Mouse (Mus musculus): ENCODE results near the gene Specc1l. TPM values are rescaled to one million over a fixed set of nuclear protein-coding genes. Genes with fewer than 3 reads are reported as not detected.
A peak's percentile ranks its signal among the peaks of the same experiment; 100 is the strongest.

Gene Specc1l
- polyA plus RNA-seq, 1 experiment from 2014 or later: 34.6 TPM

GRCm38 (mm10) chr10:75307130-75307529, 95.3 kb downstream of the Specc1l start:
- Histone ChIP-seq H3K27me3 (no peaks in the 10 kb centered on the region), H3K4me2 (no peak overlapping the region), H3K27ac (no peak overlapping the region), H3K4me3 (no peak overlapping the region), H3K36me3 (peaks cover 77% of the 10 kb centered on the region), H3K9me3 (no peaks in the 10 kb centered on the region), H3K9ac (no peak overlapping the region), H3K4me1 (replicated peaks) (peaks cover 20% of the 10 kb centered on the region)
- WGBS: 96% methylated on average over 7 of the region's 7 CpGs
- ATAC-seq (ENCODE audit: low FRiP score): no peak

GRCm38 (mm10) chr10:75312361-75312760, 100.5 kb downstream of the Specc1l start:
- Histone ChIP-seq H3K4me1 (replicated peaks) (peaks cover 12% of the 10 kb centered on the region), H3K27ac (no peak overlapping the region), H3K9me3 (no peaks in the 10 kb centered on the region), H3K36me3 (peaks cover 56% of the 10 kb centered on the region), H3K4me2 (no peak overlapping the region), H3K4me3 (no peak overlapping the region), H3K9ac (no peak overlapping the region), H3K27me3 (peaks cover 19% of the 10 kb centered on the region)
- no peak for ATAC-seq (ENCODE audit: low FRiP score)
- WGBS: 83% methylated on average over 7 of the region's 7 CpGs

GRCm38 (mm10) chr10:75314190-75314980, 102.5 kb downstream of the Specc1l start:
- no peak for ATAC-seq (ENCODE audit: low FRiP score)
- Histone ChIP-seq H3K9ac (no peak overlapping the region), H3K27ac (no peak overlapping the region), H3K9me3 (no peaks in the 10 kb centered on the region), H3K27me3 (peaks cover 39% of the 10 kb centered on the region), H3K4me2 (no peak overlapping the region), H3K4me1 (replicated peaks) (peaks cover 16% of the 10 kb centered on the region), H3K4me3 (no peak overlapping the region), H3K36me3 (peaks cover 39% of the 10 kb centered on the region)
- WGBS: 80% methylated on average over 6 of the region's 6 CpGs

- Histone ChIP-seq H3K9ac (no peak overlapping the region), H3K9me3 (no peaks in the 10 kb centered on the region), H3K36me3 (peaks cover 25% of the 10 kb centered on the region), H3K27me3 (peaks cover 51% of the 10 kb centered on the region), H3K4me3 (no peak overlapping the region), H3K27ac (no peak overlapping the region), H3K4me2 (no peak overlapping the region), H3K4me1 (replicated peaks) (peaks cover 16% of the 10 kb centered on the region)
- no peak for ATAC-seq (ENCODE audit: low FRiP score)
- 82% methylated on average over 8 of the region's 8 CpGs for WGBS
Measured at GRCm38 (mm10) chr10:75315756-75316155, 103.9 kb downstream of the Specc1l start.

- 10% methylated on average over 9 of the region's 9 CpGs for WGBS
- peak; percentile 59 for ATAC-seq (ENCODE audit: low FRiP score)
- Histone ChIP-seq H3K4me3 (peak overlapping the region; percentile 42), H3K36me3 (peaks cover 18% of the 10 kb centered on the region), H3K4me1 (replicated peaks) (peaks cover 16% of the 10 kb centered on the region), H3K4me2 (peak overlapping the region; percentile 55), H3K9ac (no peak overlapping the region; the same call in 1 of the 2 replicates), H3K27ac (no peak overlapping the region), H3K27me3 (peaks cover 51% of the 10 kb centered on the region), H3K9me3 (no peaks in the 10 kb centered on the region)
Measured at GRCm38 (mm10) chr10:75316472-75316871, 104.6 kb downstream of the Specc1l start.

GRCm38 (mm10) chr10:75316872-75316907, 104.8 kb downstream of the Specc1l start, which contains the start of gene Adora2a:
TSS of gene Adora2a (plus strand) at chr10:75316877.
- Histone ChIP-seq H3K4me2 (peak within 1 kb of the TSS; percentile 55), H3K27ac (peak within 1 kb of the TSS; percentile 55; the same call in 1 of the 2 replicates), H3K9me3 (no peaks in the 10 kb centered on the region), H3K27me3 (peaks cover 51% of the 10 kb centered on the region), H3K9ac (peak within 1 kb of the TSS; percentile 58), H3K4me3 (peak within 1 kb of the TSS; percentile 42), H3K4me1 (replicated peaks) (peaks cover 16% of the 10 kb centered on the region), H3K36me3 (peaks cover 16% of the 10 kb centered on the region)
- no peak for ATAC-seq (ENCODE audit: low FRiP score)
- WGBS: 4% methylated on average over 4 of the region's 4 CpGs

- H3K27me3 ChIP-seq: peaks cover 51% of the 10 kb centered on the region
- WGBS: under 1% methylated on average over 80 of the region's 81 CpGs
- H3K27ac ChIP-seq: peak overlapping the region; percentile 55; the same call in 1 of the 2 replicates
- H3K4me2 ChIP-seq: peak overlapping the region; percentile 55
- peak overlapping the region; percentile 42 for H3K4me3 ChIP-seq
- H3K36me3 ChIP-seq: peaks cover 11% of the 10 kb centered on the region
- ATAC-seq (ENCODE audit: low FRiP score): peak; percentile 62
- H3K9ac ChIP-seq: peak overlapping the region; percentile 58
- no peaks in the 10 kb centered on the region for H3K9me3 ChIP-seq
- H3K4me1 ChIP-seq (replicated peaks): peaks cover 16% of the 10 kb centered on the region
Measured at GRCm38 (mm10) chr10:75316908-75317761, 105.3 kb downstream of the Specc1l start.

GRCm38 (mm10) chr10:75318206-75318605, 106.3 kb downstream of the Specc1l start:
- Histone ChIP-seq H3K9ac (no peak overlapping the region), H3K9me3 (no peaks in the 10 kb centered on the region), H3K36me3 (peaks cover under 1% of the 10 kb centered on the region), H3K4me2 (0 out of 2 replicates have a peak overlapping the region, but pooled peaks have one; percentile 55), H3K4me3 (peak overlapping the region; percentile 42; the same call in 1 of the 2 replicates), H3K27me3 (peaks cover 51% of the 10 kb centered on the region), H3K27ac (no peak overlapping the region), H3K4me1 (replicated peaks) (peaks cover 22% of the 10 kb centered on the region)
- ATAC-seq (ENCODE audit: low FRiP score): no peak
- WGBS: 84% methylated on average over 6 of the region's 6 CpGs

- no peaks in the 10 kb centered on the region for H3K9me3 ChIP-seq
- no peak overlapping the region for H3K4me2 ChIP-seq
- H3K27me3 ChIP-seq: peaks cover 51% of the 10 kb centered on the region
- no peaks in the 10 kb centered on the region for H3K36me3 ChIP-seq
- no peak overlapping the region for H3K9ac ChIP-seq
- ATAC-seq (ENCODE audit: low FRiP score): no peak
- 60% methylated on average over 4 of the region's 4 CpGs for WGBS
- H3K4me1 ChIP-seq (replicated peaks): peaks cover 22% of the 10 kb centered on the region
- no peak overlapping the region for H3K27ac ChIP-seq
- no peak overlapping the region for H3K4me3 ChIP-seq
Measured at GRCm38 (mm10) chr10:75320321-75320720, 108.4 kb downstream of the Specc1l start.

- Histone ChIP-seq H3K9ac (no peak overlapping the region), H3K4me3 (no peak overlapping the region), H3K36me3 (no peaks in the 10 kb centered on the region), H3K27ac (no peak overlapping the region), H3K9me3 (no peaks in the 10 kb centered on the region), H3K4me1 (replicated peaks) (peaks cover 6% of the 10 kb centered on the region; the same call in 1 of the 2 replicates), H3K4me2 (no peak overlapping the region), H3K27me3 (peaks cover 26% of the 10 kb centered on the region)
- no peak for ATAC-seq (ENCODE audit: low FRiP score)
- 64% methylated on average over 6 of the region's 6 CpGs for WGBS
Measured at GRCm38 (mm10) chr10:75322966-75323365, 111.1 kb downstream of the Specc1l start.

- ATAC-seq (ENCODE audit: low FRiP score): no peak
- WGBS: 91% methylated on average over 8 of the region's 8 CpGs
- no peak overlapping the region for H3K4me2 ChIP-seq
Measured at GRCm38 (mm10) chr10:75323986-75324385, 112.1 kb downstream of the Specc1l start.

GRCm38 (mm10) chr10:75324391-75324790, 112.5 kb downstream of the Specc1l start:
- no peak for ATAC-seq (ENCODE audit: low FRiP score)
- no peaks in the 10 kb centered on the region for H3K9me3 ChIP-seq
- WGBS: 74% methylated on average over 10 of the region's 10 CpGs

More at GRCm38 (mm10) chr10:75323986-75324385, 112.1 kb downstream of the Specc1l start:
- Histone ChIP-seq H3K27me3 (peaks cover 16% of the 10 kb centered on the region), H3K27ac (no peak overlapping the region), H3K36me3 (no peaks in the 10 kb centered on the region), H3K4me3 (no peak overlapping the region), H3K9ac (no peak overlapping the region), H3K4me1 (replicated peaks) (peaks cover 6% of the 10 kb centered on the region; the same call in 1 of the 2 replicates), H3K9me3 (no peaks in the 10 kb centered on the region)

More at GRCm38 (mm10) chr10:75324391-75324790, 112.5 kb downstream of the Specc1l start:
- Histone ChIP-seq H3K9ac (no peak overlapping the region), H3K27me3 (peaks cover 12% of the 10 kb centered on the region; the same call in 1 of the 2 replicates), H3K36me3 (no peaks in the 10 kb centered on the region), H3K4me1 (replicated peaks) (peaks cover 6% of the 10 kb centered on the region; the same call in 1 of the 2 replicates), H3K27ac (no peak overlapping the region), H3K4me2 (no peak overlapping the region), H3K4me3 (no peak overlapping the region)

Data from hindbrain, embryonic 13.5 days (tissue).